Mouse (Mus musculus) bone marrow macrophage, adult 2 months (primary cell): ENCODE results near the gene Med11.

Source experiments
- CTCF ChIP-seq: IDR thresholded peaks from 2 replicates; pipeline ENCODE4 v1.5.1; 2012; ENCODE audit warnings: low read depth, mild to moderate bottlenecking, low read length, moderate library complexity
- POLR2A ChIP-seq: IDR thresholded peaks from 2 replicates; pipeline ENCODE4 v1.6.1; 2012; ENCODE audit warnings: mild to moderate bottlenecking, low read depth, low read length, borderline replicate concordance

- TF ChIP-seq POLR2A (no peak), CTCF (no peak)
Observed at GRCm38 (mm10) chr11:70453261-70454044, 1.7 kb downstream of the Med11 start.
